Mouse (Mus musculus) heart, postnatal 0 days (tissue): ENCODE results near the gene Cand1.

Source experiments
- CTCF ChIP-seq: IDR thresholded peaks from 2 replicates; pipeline ENCODE4 v1.5.1; 2016; ENCODE audit warnings: antibody characterized with exemption, control low read depth, low read depth
- EP300 ChIP-seq: IDR thresholded peaks from 2 replicates; pipeline ENCODE4 v1.6.1; 2016; ENCODE audit warnings: antibody characterized with exemption, low read depth

DNA sequence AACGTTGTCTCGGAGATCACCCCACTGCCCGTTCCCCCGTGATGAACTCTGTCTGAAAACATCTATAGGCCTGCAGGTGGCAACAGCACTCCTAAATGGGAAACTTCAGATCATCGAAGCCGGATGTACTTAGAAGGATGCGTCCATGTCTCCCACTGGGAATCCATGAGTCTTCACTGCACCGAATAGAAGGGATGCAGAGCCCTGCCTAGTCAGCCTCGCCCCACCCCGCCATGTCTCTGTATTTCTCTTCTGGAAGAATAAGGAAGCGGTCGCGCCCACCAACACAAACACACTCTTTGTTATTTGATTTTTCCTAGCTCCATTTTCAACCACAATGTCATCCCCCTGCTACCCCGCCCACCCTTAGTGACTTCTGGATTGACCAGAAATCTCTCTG lies 4.3 kb upstream of the Cand1 start:
- TF ChIP-seq EP300 = no peak
- no peak for TF ChIP-seq CTCF
